Mouse (Mus musculus): Measurements from ENCODE around the gene Tgif1. TPM values are rescaled to one million over a fixed set of nuclear protein-coding genes. Genes with fewer than 3 reads are reported as not detected.
A peak's percentile ranks its signal among the peaks of the same experiment; 100 is the strongest.

Tgif1 gene
- polyA plus RNA-seq, 1 experiment from 2014 or later = 96.0 TPM

GRCm38 (mm10) chr17:70872936-70873777 is 19.8 kb upstream of the Tgif1 start:
- Histone ChIP-seq H3K27ac (no peak overlapping the region), H3K4me3 (ENCODE audit: inconsistent target) (no peak overlapping the region), H3K79me2 (ENCODE audit: inconsistent target) (no peaks in the 10 kb centered on the region), H3K36me3 (ENCODE audit: inconsistent target) (no peaks in the 10 kb centered on the region)
- 82% methylated on average over 21 of the region's 21 CpGs for WGBS (ENCODE audit: missing documents)

GRCm38 (mm10) chr17:70872094-70872929 is 19.0 kb upstream of the Tgif1 start:
- Histone ChIP-seq H3K79me2 (ENCODE audit: inconsistent target) (no peaks in the 10 kb centered on the region), H3K27ac (no peak overlapping the region), H3K36me3 (ENCODE audit: inconsistent target) (no peaks in the 10 kb centered on the region), H3K4me3 (ENCODE audit: inconsistent target) (no peak overlapping the region)
- WGBS (ENCODE audit: missing documents) = 83% methylated on average over 14 of the region's 14 CpGs

- no peaks in the 10 kb centered on the region for H3K36me3 ChIP-seq (ENCODE audit: inconsistent target)
- H3K79me2 ChIP-seq (ENCODE audit: inconsistent target) = no peaks in the 10 kb centered on the region
- WGBS (ENCODE audit: missing documents) = 88% methylated on average over 5 of the region's 5 CpGs
- no peak overlapping the region for H3K27ac ChIP-seq
- no peak overlapping the region for H3K4me3 ChIP-seq (ENCODE audit: inconsistent target)
Observed at GRCm38 (mm10) chr17:70871676-70872075, 18.3 kb upstream of the Tgif1 start.

GRCm38 (mm10) chr17:70870581-70870980 is 17.2 kb upstream of the Tgif1 start:
- H3K79me2 ChIP-seq (ENCODE audit: inconsistent target) = no peaks in the 10 kb centered on the region
- H3K36me3 ChIP-seq (ENCODE audit: inconsistent target) = no peaks in the 10 kb centered on the region
- WGBS (ENCODE audit: missing documents) = 100% methylated on average over 4 of the region's 4 CpGs
- H3K4me3 ChIP-seq (ENCODE audit: inconsistent target) = no peak overlapping the region
- no peak overlapping the region for H3K27ac ChIP-seq

- 83% methylated on average over 5 of the region's 5 CpGs for WGBS (ENCODE audit: missing documents)
- Histone ChIP-seq H3K36me3 (ENCODE audit: inconsistent target) (no peaks in the 10 kb centered on the region), H3K27ac (no peak overlapping the region), H3K4me3 (ENCODE audit: inconsistent target) (no peak overlapping the region), H3K79me2 (ENCODE audit: inconsistent target) (no peaks in the 10 kb centered on the region)
Observed at GRCm38 (mm10) chr17:70868577-70869229, 15.4 kb upstream of the Tgif1 start.

GRCm38 (mm10) chr17:70866538-70867114 is 13.3 kb upstream of the Tgif1 start:
- 98% methylated on average over 4 of the region's 6 CpGs for WGBS (ENCODE audit: missing documents)
- H3K36me3 ChIP-seq (ENCODE audit: inconsistent target) = peaks cover 4% of the 10 kb centered on the region; the same call in 1 of the 2 replicates
- no peak overlapping the region for H3K27ac ChIP-seq
- no peak overlapping the region for H3K4me3 ChIP-seq (ENCODE audit: inconsistent target)
- no peaks in the 10 kb centered on the region for H3K79me2 ChIP-seq (ENCODE audit: inconsistent target)

GRCm38 (mm10) chr17:70866029-70866428 is 12.7 kb upstream of the Tgif1 start:
- no peaks in the 10 kb centered on the region for H3K79me2 ChIP-seq (ENCODE audit: inconsistent target)
- 96% methylated on average over 5 of the region's 5 CpGs for WGBS (ENCODE audit: missing documents)

GRCm38 (mm10) chr17:70865060-70865604 is 11.8 kb upstream of the Tgif1 start:
- Histone ChIP-seq H3K36me3 (ENCODE audit: inconsistent target) (peaks cover 4% of the 10 kb centered on the region; the same call in 1 of the 2 replicates), H3K4me3 (ENCODE audit: inconsistent target) (no peak overlapping the region), H3K79me2 (ENCODE audit: inconsistent target) (no peaks in the 10 kb centered on the region), H3K27ac (no peak overlapping the region)
- WGBS (ENCODE audit: missing documents) = 92% methylated on average over 6 of the region's 10 CpGs

More at GRCm38 (mm10) chr17:70866029-70866428, 12.7 kb upstream of the Tgif1 start:
- Histone ChIP-seq H3K27ac (no peak overlapping the region), H3K4me3 (ENCODE audit: inconsistent target) (no peak overlapping the region), H3K36me3 (ENCODE audit: inconsistent target) (peaks cover 4% of the 10 kb centered on the region; the same call in 1 of the 2 replicates)

GRCm38 (mm10) chr17:70864645-70865044 is 11.3 kb upstream of the Tgif1 start:
- Histone ChIP-seq H3K4me3 (ENCODE audit: inconsistent target) (no peak overlapping the region), H3K79me2 (ENCODE audit: inconsistent target) (no peaks in the 10 kb centered on the region), H3K27ac (no peak overlapping the region), H3K36me3 (ENCODE audit: inconsistent target) (peaks cover 4% of the 10 kb centered on the region; the same call in 1 of the 2 replicates)
- 93% methylated on average over 3 of the region's 3 CpGs for WGBS (ENCODE audit: missing documents)

- H3K79me2 ChIP-seq (ENCODE audit: inconsistent target) = no peaks in the 10 kb centered on the region
- WGBS (ENCODE audit: missing documents) = 89% methylated on average over 8 of the region's 8 CpGs
- H3K27ac ChIP-seq = no peak overlapping the region
- no peak overlapping the region for H3K4me3 ChIP-seq (ENCODE audit: inconsistent target)
- peaks cover 4% of the 10 kb centered on the region; the same call in 1 of the 2 replicates for H3K36me3 ChIP-seq (ENCODE audit: inconsistent target)
Observed at GRCm38 (mm10) chr17:70864117-70864516, 10.8 kb upstream of the Tgif1 start.

GRCm38 (mm10) chr17:70858814-70859213 is 5.5 kb upstream of the Tgif1 start:
- Histone ChIP-seq H3K79me2 (ENCODE audit: inconsistent target) (peaks cover 25% of the 10 kb centered on the region), H3K36me3 (ENCODE audit: inconsistent target) (peaks cover 4% of the 10 kb centered on the region; the same call in 1 of the 2 replicates), H3K27ac (no peak overlapping the region), H3K4me3 (ENCODE audit: inconsistent target) (no peak overlapping the region)
- WGBS (ENCODE audit: missing documents) = 81% methylated on average over 4 of the region's 4 CpGs

GRCm38 (mm10) chr17:70856871-70857415 is 3.6 kb upstream of the Tgif1 start:
- 91% methylated on average over 12 of the region's 12 CpGs for WGBS (ENCODE audit: missing documents)
- H3K36me3 ChIP-seq (ENCODE audit: inconsistent target) = peaks cover 2% of the 10 kb centered on the region; the same call in 1 of the 2 replicates
- peaks cover 25% of the 10 kb centered on the region for H3K79me2 ChIP-seq (ENCODE audit: inconsistent target)
- no peak overlapping the region for H3K27ac ChIP-seq
- no peak overlapping the region for H3K4me3 ChIP-seq (ENCODE audit: inconsistent target)

GRCm38 (mm10) chr17:70854021-70854420 is 675 bp upstream of the Tgif1 start:
- H3K36me3 ChIP-seq (ENCODE audit: inconsistent target) = no peaks in the 10 kb centered on the region
- peak overlapping the region; percentile 77 for H3K4me3 ChIP-seq (ENCODE audit: inconsistent target)
- peak overlapping the region; percentile 98 for H3K27ac ChIP-seq
- H3K79me2 ChIP-seq (ENCODE audit: inconsistent target) = peaks cover 42% of the 10 kb centered on the region
- WGBS (ENCODE audit: missing documents) = 27% methylated on average over 6 of the region's 6 CpGs
